Mouse (Mus musculus) midbrain, embryonic 12.5 days (tissue): ENCODE data around the gene Rassf3. TPM values are rescaled to one million over a fixed set of nuclear protein-coding genes. Genes with fewer than 3 reads are reported as not detected.

Experiments used
- ATAC-seq: fragments of 200-750 bp; cut with Nextera tagmentation; 2 replicates; pipeline ENCODE4 v1.8.0; 2017; ENCODE audit warnings: low read depth, moderate TSS enrichment, moderate library complexity; ENCODE audit not compliant: low FRiP score
- H3K27ac ChIP-seq: fragments of 300-500 bp; sonication (generic); replicated peaks from 2 replicates; pipeline ENCODE4 v1.5.1; 2016; ENCODE audit warnings: mild to moderate bottlenecking
- H3K27me3 ChIP-seq: fragments of 300-500 bp; sonication (generic); 2 replicates; pipeline ENCODE4 v1.6.1; 2016; ENCODE audit warnings: mild to moderate bottlenecking
- H3K36me3 ChIP-seq: fragments of 300-500 bp; sonication (generic); 2 replicates; pipeline ENCODE4 v1.6.1; 2016
- H3K4me1 ChIP-seq: fragments of 300-500 bp; sonication (generic); 2 replicates; pipeline ENCODE4 v1.6.1; 2016
- H3K4me2 ChIP-seq: fragments of 300-500 bp; sonication (generic); replicated peaks from 2 replicates; pipeline ENCODE4 v1.6.1; 2016; ENCODE audit warnings: mild to moderate bottlenecking, moderate library complexity
- H3K4me3 ChIP-seq: fragments of 300-500 bp; sonication (generic); 2 replicates; pipeline ENCODE4 v1.5.1; 2016; ENCODE audit warnings: mild to moderate bottlenecking
- H3K9ac ChIP-seq: fragments of 300-500 bp; sonication (generic); replicated peaks from 2 replicates; pipeline ENCODE4 v1.6.1; 2016; ENCODE audit warnings: mild to moderate bottlenecking, moderate library complexity
- H3K9me3 ChIP-seq: fragments of 300-500 bp; sonication (generic); 2 replicates; pipeline ENCODE4 v1.6.1; 2016; ENCODE audit warnings: mild to moderate bottlenecking
- WGBS: fragments of 180-500 bp; shearing (Covaris S2); methylation state at CpG from one replicate; pipeline ENCODE4 v1.1.7; 2016; 5-methylcytosine and 5-hydroxymethylcytosine counted together
- polyA plus RNA-seq: library from polyadenylated mRNA; unstranded; fragments of >200 nt; fragmentation: Nextera tagmentation; extraction: Ambion mirVana; gene quantifications from 2 replicates; pipeline ENCODE4 v1.2.1, GENCODE M21; 2016

Gene Rassf3
- polyA plus RNA-seq, 1 experiment from 2014 or later, result 6.7 TPM

- Histone ChIP-seq H3K9ac (no peak overlapping the region; the same call in 1 of the 2 replicates), H3K27ac (peak overlapping the region; percentile 47), H3K4me1 (peaks cover 26% of the 10 kb centered on the region), H3K9me3 (no peaks in the 10 kb centered on the region), H3K36me3 (no peaks in the 10 kb centered on the region), H3K4me3 (no peak overlapping the region), H3K27me3 (no peaks in the 10 kb centered on the region), H3K4me2 (no peak overlapping the region; the same call in 1 of the 2 replicates)
- peak; percentile 41; the same call in 1 of the 2 replicates for ATAC-seq
- WGBS, result 14% methylated on average over 16 of the region's 16 CpGs
Measured at GRCm38 (mm10) chr10:121432635-121433280, 43.4 kb downstream of the Rassf3 start.

- Histone ChIP-seq H3K4me3 (no peak overlapping the region), H3K4me2 (no peak overlapping the region), H3K9ac (no peak overlapping the region), H3K4me1 (peaks cover 26% of the 10 kb centered on the region), H3K36me3 (no peaks in the 10 kb centered on the region), H3K9me3 (no peaks in the 10 kb centered on the region), H3K27me3 (no peaks in the 10 kb centered on the region), H3K27ac (peak overlapping the region; percentile 0; the same call in 1 of the 2 replicates)
- no peak for ATAC-seq
- 51% methylated on average over 12 of the region's 12 CpGs for WGBS
Measured at GRCm38 (mm10) chr10:121432041-121432634, 44.0 kb downstream of the Rassf3 start.

GRCm38 (mm10) chr10:121430764-121431540 is 45.2 kb downstream of the Rassf3 start:
- no peaks in the 10 kb centered on the region for H3K9me3 ChIP-seq
- no peaks in the 10 kb centered on the region for H3K36me3 ChIP-seq
- H3K27ac ChIP-seq, result no peak overlapping the region
- H3K4me1 ChIP-seq, result peaks cover 26% of the 10 kb centered on the region
- no peak overlapping the region for H3K9ac ChIP-seq
- no peak overlapping the region for H3K4me2 ChIP-seq
- H3K27me3 ChIP-seq, result no peaks in the 10 kb centered on the region
- 81% methylated on average over 15 of the region's 15 CpGs for WGBS
- ATAC-seq, result no peak
- H3K4me3 ChIP-seq, result no peak overlapping the region

GRCm38 (mm10) chr10:121429981-121430682 is 46.0 kb downstream of the Rassf3 start:
- Histone ChIP-seq H3K4me2 (no peak overlapping the region), H3K27ac (0 out of 2 replicates have a peak overlapping the region, but pooled peaks have one; percentile 20), H3K4me1 (peaks cover 26% of the 10 kb centered on the region), H3K9me3 (no peaks in the 10 kb centered on the region), H3K36me3 (no peaks in the 10 kb centered on the region), H3K4me3 (no peak overlapping the region), H3K9ac (peak overlapping the region; percentile 2; the same call in 1 of the 2 replicates), H3K27me3 (no peaks in the 10 kb centered on the region)
- ATAC-seq, result no peak
- 32% methylated on average over 14 of the region's 14 CpGs for WGBS

- no peaks in the 10 kb centered on the region for H3K36me3 ChIP-seq
- H3K9me3 ChIP-seq, result no peaks in the 10 kb centered on the region
- 59% methylated on average over 8 of the region's 8 CpGs for WGBS
- no peak overlapping the region for H3K9ac ChIP-seq
- H3K4me1 ChIP-seq, result peaks cover 26% of the 10 kb centered on the region
- H3K4me2 ChIP-seq, result no peak overlapping the region
- H3K27ac ChIP-seq, result 0 out of 2 replicates have a peak overlapping the region, but pooled peaks have one; percentile 20
- H3K27me3 ChIP-seq, result no peaks in the 10 kb centered on the region
- H3K4me3 ChIP-seq, result no peak overlapping the region
- no peak for ATAC-seq
Measured at GRCm38 (mm10) chr10:121429581-121429980, 46.6 kb downstream of the Rassf3 start.

GRCm38 (mm10) chr10:121429089-121429488 is 47.1 kb downstream of the Rassf3 start:
- H3K4me2 ChIP-seq, result no peak overlapping the region

GRCm38 (mm10) chr10:121428011-121428711 is 48.0 kb downstream of the Rassf3 start:
- WGBS, result 82% methylated on average over 15 of the region's 15 CpGs
- H3K27ac ChIP-seq, result no peak overlapping the region
- no peak overlapping the region for H3K9ac ChIP-seq

More at GRCm38 (mm10) chr10:121429089-121429488, 47.1 kb downstream of the Rassf3 start:
- H3K4me3 ChIP-seq, result no peak overlapping the region
- no peaks in the 10 kb centered on the region for H3K27me3 ChIP-seq
- H3K9me3 ChIP-seq, result no peaks in the 10 kb centered on the region
- ATAC-seq, result no peak
- no peak overlapping the region for H3K9ac ChIP-seq
- H3K4me1 ChIP-seq, result peaks cover 28% of the 10 kb centered on the region
- no peak overlapping the region for H3K27ac ChIP-seq
- WGBS, result 61% methylated on average over 2 of the region's 2 CpGs
- H3K36me3 ChIP-seq, result no peaks in the 10 kb centered on the region

GRCm38 (mm10) chr10:121427136-121427535 is 49.0 kb downstream of the Rassf3 start:
- Histone ChIP-seq H3K9me3 (no peaks in the 10 kb centered on the region), H3K27me3 (no peaks in the 10 kb centered on the region), H3K36me3 (no peaks in the 10 kb centered on the region), H3K4me2 (no peak overlapping the region), H3K4me3 (no peak overlapping the region), H3K4me1 (peaks cover 28% of the 10 kb centered on the region), H3K27ac (no peak overlapping the region), H3K9ac (no peak overlapping the region)
- no peak for ATAC-seq
- 58% methylated on average over 5 of the region's 5 CpGs for WGBS

More at GRCm38 (mm10) chr10:121428011-121428711, 48.0 kb downstream of the Rassf3 start:
- Histone ChIP-seq H3K36me3 (no peaks in the 10 kb centered on the region), H3K27me3 (no peaks in the 10 kb centered on the region), H3K4me3 (no peak overlapping the region), H3K9me3 (no peaks in the 10 kb centered on the region), H3K4me1 (peaks cover 35% of the 10 kb centered on the region), H3K4me2 (no peak overlapping the region)
- ATAC-seq, result no peak

- H3K27me3 ChIP-seq, result no peaks in the 10 kb centered on the region
- WGBS, result 51% methylated on average over 5 of the region's 5 CpGs
- H3K9ac ChIP-seq, result no peak overlapping the region
- peaks cover 27% of the 10 kb centered on the region for H3K4me1 ChIP-seq
- no peak for ATAC-seq
- H3K27ac ChIP-seq, result no peak overlapping the region
- no peaks in the 10 kb centered on the region for H3K9me3 ChIP-seq
- H3K4me3 ChIP-seq, result no peak overlapping the region
- no peaks in the 10 kb centered on the region for H3K36me3 ChIP-seq
- no peak overlapping the region for H3K4me2 ChIP-seq
Measured at GRCm38 (mm10) chr10:121426458-121427070, 49.6 kb downstream of the Rassf3 start.

GRCm38 (mm10) chr10:121425506-121426025 is 50.6 kb downstream of the Rassf3 start:
- Histone ChIP-seq H3K27me3 (no peaks in the 10 kb centered on the region), H3K27ac (no peak overlapping the region), H3K9ac (no peak overlapping the region), H3K4me3 (no peak overlapping the region), H3K9me3 (no peaks in the 10 kb centered on the region), H3K4me2 (no peak overlapping the region), H3K4me1 (peaks cover 27% of the 10 kb centered on the region), H3K36me3 (no peaks in the 10 kb centered on the region)
- no peak for ATAC-seq
- 78% methylated on average over 14 of the region's 14 CpGs for WGBS

- WGBS, result 82% methylated on average over 5 of the region's 5 CpGs
- Histone ChIP-seq H3K4me1 (peaks cover 26% of the 10 kb centered on the region), H3K27me3 (no peaks in the 10 kb centered on the region), H3K27ac (no peak overlapping the region), H3K4me3 (no peak overlapping the region), H3K4me2 (no peak overlapping the region), H3K9me3 (no peaks in the 10 kb centered on the region), H3K36me3 (no peaks in the 10 kb centered on the region), H3K9ac (no peak overlapping the region)
- no peak for ATAC-seq
Measured at GRCm38 (mm10) chr10:121425079-121425478, 51.1 kb downstream of the Rassf3 start.
